Mouse (Mus musculus) Muller cell, postnatal 12 days (primary cell): ENCODE measurements at regions not wholly inside any gene's neighbourhood (a gene's known extent, or its start where the extent isn't known, plus 50 kb on each side); places are given as distances from the start of the nearest gene placed in this dataset.

Experiments
- DNase-seq: peaks from one replicate; pipeline ENCODE4 v3.0.0-alpha.2; 2015; ENCODE audit errors: inconsistent ontology term

GRCm38 (mm10) chr6:98872334-98872733 lies 529.8 kb upstream of the Gm765 start:
- DNase-seq: no peak

- no peak for DNase-seq
These were observed 527.2 kb upstream of the Gm765 start for GRCm38 (mm10) chr6:98869772-98870171.

- peak; percentile 22 for DNase-seq
These were observed 521.8 kb upstream of the Gm765 start for GRCm38 (mm10) chr6:98864306-98864705.

- no peak for DNase-seq
These were observed 513.4 kb upstream of the Gm765 start for GRCm38 (mm10) chr6:98855958-98856357.

- peak; percentile 82 for DNase-seq
These were observed 508.4 kb upstream of the Gm765 start for GRCm38 (mm10) chr6:98850906-98851305.

- no peak for DNase-seq
These were observed 506.3 kb upstream of the Gm765 start for GRCm38 (mm10) chr6:98848835-98849234.

- peak; percentile 52 for DNase-seq
These were observed 503.6 kb upstream of the Gm765 start for GRCm38 (mm10) chr6:98846001-98846695.

- DNase-seq: peak; percentile 50
These were observed 501.0 kb upstream of the Gm765 start for GRCm38 (mm10) chr6:98843598-98843997.

GRCm38 (mm10) chr6:98842924-98843323 lies 500.4 kb upstream of the Gm765 start:
- no peak for DNase-seq

GRCm38 (mm10) chr6:98833922-98834321 lies 491.4 kb upstream of the Gm765 start:
- no peak for DNase-seq

GRCm38 (mm10) chr6:98830191-98830590 lies 487.6 kb upstream of the Gm765 start:
- no peak for DNase-seq

GRCm38 (mm10) chr6:98808046-98808445 lies 465.5 kb upstream of the Gm765 start:
- DNase-seq: no peak

- no peak for DNase-seq
These were observed 460.9 kb upstream of the Gm765 start for GRCm38 (mm10) chr6:98803384-98803949.

GRCm38 (mm10) chr6:98801061-98801460 lies 458.5 kb upstream of the Gm765 start:
- no peak for DNase-seq

GRCm38 (mm10) chr6:98800040-98800439 lies 457.5 kb upstream of the Gm765 start:
- DNase-seq: no peak

- DNase-seq: no peak
These were observed 455.2 kb upstream of the Gm765 start for GRCm38 (mm10) chr6:98797778-98798177.

GRCm38 (mm10) chr6:98797373-98797772 lies 454.8 kb upstream of the Gm765 start:
- peak; percentile 80 for DNase-seq

- DNase-seq: no peak
These were observed 454.1 kb upstream of the Gm765 start for GRCm38 (mm10) chr6:98796666-98797065.

GRCm38 (mm10) chr6:98787422-98787821 lies 444.9 kb upstream of the Gm765 start:
- DNase-seq: no peak

- DNase-seq: no peak
These were observed 439.5 kb upstream of the Gm765 start for GRCm38 (mm10) chr6:98782074-98782473.

GRCm38 (mm10) chr6:98775780-98776179 lies 433.2 kb upstream of the Gm765 start:
- DNase-seq: peak; percentile 91

GRCm38 (mm10) chr6:98769999-98770398 lies 427.4 kb upstream of the Gm765 start:
- DNase-seq: peak; percentile 17

GRCm38 (mm10) chr6:98769322-98769721 lies 426.8 kb upstream of the Gm765 start:
- DNase-seq: peak; percentile 66
